Mouse (Mus musculus) T-helper 1 cell (primary cell): Measurements from ENCODE around the gene Kcnh1.

ENCODE experiments used
- in situ Hi-C: fragments of 300-600 bp; cut with MboI, MseI; formaldehyde crosslinking; loops from one replicate; pipeline ENCODE4 v1.15.1; 2025; ENCODE audit warnings: high pct_unique_total_duplicates

Kcnh1 gene

DNA sequence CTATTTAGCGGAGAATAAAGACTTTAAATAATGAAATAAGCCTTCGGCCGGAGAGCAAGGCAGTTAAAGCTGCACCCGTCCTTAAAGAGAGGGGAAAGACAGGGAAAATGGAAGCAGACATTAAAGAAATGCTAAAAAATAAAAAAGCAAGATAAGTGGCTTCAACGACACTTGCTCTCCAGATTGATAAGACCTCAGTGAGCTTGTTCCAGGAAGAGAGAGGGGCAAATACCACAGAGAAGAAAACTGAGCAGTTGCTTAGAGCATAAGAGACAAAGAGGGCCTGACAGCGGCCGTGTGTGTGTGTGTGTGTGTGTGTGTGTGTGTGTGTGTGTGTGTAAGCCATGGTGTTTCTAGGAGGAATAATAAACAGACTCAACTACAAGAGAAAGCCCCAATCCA lies 123.0 kb downstream of the Kcnh1 start:
- in situ Hi-C loops = no loop called here

DNA sequence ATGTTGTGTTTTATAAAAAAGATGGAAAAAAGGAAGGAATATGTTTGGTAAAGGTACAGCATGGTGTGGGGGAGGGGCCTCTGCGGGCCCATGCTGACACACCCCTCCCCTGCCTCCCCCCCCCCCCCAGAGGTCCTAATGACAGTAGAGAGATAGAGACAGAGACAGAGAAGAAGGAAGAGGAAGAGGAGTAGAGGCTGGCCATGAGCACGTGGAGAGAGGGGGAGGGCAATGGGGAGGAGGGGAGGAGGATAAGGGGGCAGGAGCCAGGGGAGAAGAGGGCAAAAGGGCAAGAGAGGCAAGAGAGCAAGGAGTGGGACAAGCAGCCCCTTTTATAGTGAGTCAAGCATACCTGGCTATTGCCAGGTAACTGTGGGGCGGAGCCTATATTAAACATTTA lies 123.5 kb downstream of the Kcnh1 start:
- in situ Hi-C loops = no loop called here

DNA sequence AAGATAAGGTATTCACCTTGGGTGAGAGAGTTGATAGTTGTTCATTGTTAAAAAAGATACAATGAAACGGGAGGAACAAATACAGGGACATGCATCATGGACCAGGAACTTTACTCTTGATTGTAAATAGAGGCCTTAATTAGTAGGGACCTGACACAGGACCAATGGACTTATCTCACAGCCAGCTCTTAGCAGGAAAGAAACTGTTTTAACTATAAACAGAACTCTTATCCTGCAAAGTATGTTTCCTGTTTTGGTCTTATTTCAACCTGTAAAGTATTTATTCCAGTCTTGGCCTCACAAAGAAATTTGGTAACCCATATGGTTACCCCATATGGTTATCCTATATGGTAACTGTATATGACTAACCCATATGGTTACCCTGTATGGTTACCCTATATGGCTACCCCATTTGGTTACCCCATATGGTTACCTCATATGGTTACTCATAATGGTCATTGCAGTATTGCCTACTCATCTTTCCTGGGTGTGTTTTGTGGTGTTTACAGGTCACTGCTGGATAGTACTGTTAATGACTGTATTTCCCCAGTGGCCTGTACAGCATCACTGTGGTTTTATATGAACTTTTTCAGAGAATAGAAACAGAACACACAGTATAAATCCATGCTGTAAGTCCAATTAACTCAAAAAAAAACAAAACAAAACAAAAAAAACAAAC lies 125.0 kb downstream of the Kcnh1 start:
- in situ Hi-C loops = no loop called here

DNA sequence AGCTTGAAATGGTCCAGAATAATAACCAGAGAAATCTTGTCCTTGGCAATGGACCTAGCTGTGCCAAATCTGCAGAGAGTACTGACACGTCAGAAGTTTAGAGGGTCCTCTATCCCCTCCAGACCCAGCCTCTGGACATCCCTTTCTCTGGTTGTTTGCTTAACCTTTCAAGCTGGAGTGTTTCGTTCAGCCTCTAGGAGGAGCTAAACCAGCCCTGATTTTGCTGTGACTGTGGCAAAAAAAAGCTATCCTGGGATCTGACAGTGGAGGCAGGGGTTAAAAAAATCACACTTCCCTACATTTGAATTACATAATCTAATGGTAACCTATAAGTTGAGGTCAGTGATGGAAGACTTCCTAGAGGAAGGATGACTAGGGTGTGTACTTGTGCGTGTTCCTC lies 133.6 kb downstream of the Kcnh1 start:
- in situ Hi-C loops = no loop called here

DNA sequence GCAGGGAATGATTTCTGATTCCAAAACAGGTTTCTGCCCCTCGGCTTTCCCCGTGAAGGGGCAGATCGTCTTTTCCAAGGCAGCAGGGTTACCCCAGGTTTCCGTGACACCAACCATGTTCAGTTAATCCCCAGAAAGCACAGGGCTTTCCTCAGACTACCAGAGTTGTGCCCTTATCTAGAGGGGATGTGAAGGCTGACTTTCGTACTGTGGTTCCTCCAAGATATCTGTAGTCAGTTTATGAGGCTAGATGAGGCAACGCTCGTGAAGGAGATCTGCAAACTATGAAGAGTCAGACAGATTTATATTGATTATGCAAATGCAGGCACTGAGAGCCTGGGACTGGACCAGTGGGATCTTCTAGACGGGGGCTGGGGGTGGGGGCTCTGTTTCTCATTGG lies 136.5 kb downstream of the Kcnh1 start:
- in situ Hi-C loops = no loop called here

DNA sequence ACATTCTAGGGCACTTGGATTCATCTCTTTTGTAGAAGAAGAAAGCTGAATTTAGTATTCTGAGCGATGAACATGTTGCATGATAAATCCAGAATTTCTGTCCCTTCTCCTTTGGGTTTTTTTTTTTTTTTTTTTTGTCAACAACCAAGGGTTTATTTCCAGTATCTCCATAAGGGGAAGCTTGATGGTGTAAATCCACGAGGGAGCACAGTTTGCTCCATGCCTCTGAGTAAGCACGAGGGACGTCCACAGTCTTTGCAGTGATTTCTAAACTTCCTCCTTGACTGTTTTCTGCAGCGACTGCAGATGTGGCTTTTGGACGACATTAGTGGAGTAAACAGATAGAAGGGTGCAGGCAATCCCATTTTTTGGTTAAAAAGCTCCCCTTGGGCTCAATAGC lies 140.6 kb downstream of the Kcnh1 start:
- in situ Hi-C loops = no loop called here

DNA sequence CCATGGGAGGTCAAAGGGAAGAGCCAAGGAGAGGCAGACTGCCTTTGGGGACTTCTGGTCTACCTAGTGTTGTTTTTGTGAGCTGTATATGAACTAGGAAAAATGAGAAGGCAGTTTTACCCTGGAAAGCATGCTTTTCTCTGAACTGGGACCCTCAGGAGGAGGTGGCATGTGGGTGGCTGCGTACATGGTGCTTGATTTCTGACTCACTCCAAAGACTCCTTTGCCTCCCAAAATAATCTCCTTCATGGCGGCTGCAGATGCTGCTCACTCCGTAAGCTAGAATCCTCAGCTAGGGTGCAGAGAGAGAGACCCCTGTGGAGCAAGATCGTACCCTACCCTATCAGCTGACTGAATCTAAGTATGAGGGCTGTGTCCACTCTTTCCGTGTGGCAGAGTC lies 145.5 kb downstream of the Kcnh1 start:
- in situ Hi-C loops = no loop called here

DNA sequence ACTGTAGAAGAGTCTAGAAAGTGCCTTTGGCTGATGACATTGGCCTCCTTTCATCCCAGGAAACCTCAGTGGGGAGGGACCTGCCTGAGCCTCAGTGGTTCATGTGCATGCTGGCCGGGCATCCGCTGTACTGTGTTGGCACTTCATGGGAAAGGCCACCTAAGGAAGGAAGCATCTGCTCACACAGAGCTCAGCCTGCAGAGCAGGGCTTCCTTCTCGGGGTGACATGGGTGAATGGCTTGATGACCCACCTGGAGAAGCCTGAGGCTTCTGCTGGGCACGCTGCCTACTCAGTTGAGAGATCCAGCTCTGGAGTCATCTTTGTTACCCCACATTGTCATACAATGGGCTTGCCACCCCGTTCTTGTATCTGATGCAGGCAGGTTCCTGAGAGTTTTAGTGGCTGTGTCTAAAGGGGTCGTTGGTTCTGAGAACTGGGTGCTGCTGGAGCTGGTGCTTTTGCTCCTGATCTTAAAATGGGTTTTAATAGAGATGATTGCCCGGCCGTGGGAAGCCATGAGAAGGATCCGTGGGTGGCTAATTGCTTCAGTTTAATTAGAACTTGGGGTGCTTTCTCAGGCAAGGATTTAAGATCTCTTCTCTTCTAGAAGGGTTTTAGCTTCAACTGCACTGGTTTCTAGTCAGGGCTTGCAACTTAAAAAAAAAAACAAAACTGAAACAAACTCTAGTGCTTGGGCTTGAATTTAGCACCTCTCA lies 148.9 kb downstream of the Kcnh1 start:
- in situ Hi-C loops = no loop called here

DNA sequence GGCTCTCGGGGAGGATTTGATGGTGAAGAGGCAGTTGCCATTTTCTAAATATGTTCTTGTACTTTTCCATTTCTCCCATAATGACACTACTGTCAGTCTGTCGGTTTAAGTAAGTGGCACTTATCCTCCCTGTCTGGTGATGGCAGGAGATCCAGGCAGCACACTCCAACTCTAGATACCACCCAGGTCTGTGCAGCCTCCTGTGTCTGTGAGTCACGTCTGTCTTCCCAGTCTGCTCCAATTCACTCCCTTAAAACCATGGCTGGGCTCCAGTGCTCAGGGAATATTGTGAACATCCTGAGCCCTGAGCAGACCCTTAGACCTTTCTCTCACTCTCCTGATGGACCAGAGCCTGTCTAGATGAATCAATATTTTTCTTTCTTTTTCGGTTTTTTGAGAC lies 151.2 kb downstream of the Kcnh1 start:
- in situ Hi-C loops = no loop called here

DNA sequence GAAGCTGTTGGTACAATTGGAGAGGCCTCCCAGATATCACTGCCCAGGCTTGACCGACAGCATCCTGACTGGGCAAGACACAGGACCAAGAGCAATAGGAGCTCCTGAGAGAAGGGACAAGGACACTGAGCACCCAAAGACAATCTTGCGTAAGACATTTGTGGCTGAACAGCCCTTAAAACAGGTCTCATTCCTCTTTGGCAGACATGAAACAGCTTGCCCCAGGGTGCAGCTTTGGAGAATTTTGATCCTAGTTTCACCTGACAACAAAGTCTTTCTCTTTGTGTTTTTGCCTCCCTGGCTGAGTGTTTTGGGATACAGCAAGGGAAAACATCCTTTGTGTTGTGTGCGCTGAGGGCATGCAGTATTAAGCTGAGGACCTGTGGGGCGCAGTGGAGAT lies 153.4 kb downstream of the Kcnh1 start:
- in situ Hi-C loops = no loop called here

DNA sequence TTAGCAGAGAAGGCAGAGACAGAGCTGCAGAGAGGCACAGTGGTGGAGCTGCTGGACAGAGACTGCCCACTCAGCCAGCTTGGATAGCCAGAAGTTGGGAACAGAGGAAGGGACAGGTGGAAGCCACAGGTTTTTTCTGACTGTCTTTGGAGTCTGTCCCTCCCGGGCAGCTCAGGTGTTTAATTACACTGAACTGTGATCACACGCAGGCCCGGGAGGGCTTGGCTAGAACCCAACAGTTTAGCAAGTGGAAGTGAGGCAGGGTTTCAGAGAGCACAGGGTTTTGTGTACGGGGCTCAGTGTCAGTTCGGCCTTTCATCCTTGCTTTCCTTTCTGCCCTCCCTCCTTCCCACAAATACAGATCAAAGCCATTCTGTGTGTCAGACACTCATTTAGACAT lies 156.8 kb downstream of the Kcnh1 start:
- in situ Hi-C loops = no loop called here

DNA sequence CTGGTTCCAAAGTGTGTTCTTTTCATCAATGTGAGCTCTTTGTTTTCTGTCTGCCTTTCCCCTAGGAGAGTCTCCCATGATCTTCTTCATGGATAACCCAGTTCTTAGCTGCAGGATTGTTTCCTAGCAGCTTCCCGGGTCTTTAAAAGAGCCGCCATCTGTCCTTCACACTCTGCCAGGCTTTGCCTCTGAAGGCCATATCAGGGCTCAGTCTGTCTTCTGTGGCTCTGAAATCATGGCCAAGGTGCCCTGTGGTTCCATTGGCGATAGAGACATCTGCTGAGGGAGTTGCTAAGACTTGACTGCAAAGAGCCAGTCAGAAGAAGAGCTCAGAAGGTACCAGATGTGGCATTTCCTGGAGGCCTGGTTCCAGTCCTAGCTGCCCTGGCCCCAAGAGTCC lies 165.7 kb downstream of the Kcnh1 start:
- in situ Hi-C loops = no loop called here

DNA sequence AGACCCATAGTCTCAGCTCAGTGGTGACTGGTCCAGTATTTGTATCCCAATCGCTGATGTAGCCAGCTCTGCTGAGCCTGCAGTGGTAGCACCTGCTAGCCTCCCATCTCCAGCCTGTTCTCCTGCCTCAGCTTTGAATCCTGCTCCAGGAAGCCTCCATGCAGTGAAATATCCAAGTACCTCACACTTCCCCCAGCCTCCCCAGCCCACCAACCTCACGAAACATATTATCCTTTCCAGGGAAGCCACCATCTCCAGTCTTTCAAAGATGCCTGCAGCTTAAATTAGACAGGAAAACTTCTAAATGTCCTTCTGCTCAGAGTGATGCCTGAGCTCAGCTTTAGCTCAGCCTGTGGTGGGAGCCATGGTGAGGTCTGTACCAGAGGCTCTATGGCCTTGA lies 168.6 kb downstream of the Kcnh1 start:
- in situ Hi-C loops = no loop called here

DNA sequence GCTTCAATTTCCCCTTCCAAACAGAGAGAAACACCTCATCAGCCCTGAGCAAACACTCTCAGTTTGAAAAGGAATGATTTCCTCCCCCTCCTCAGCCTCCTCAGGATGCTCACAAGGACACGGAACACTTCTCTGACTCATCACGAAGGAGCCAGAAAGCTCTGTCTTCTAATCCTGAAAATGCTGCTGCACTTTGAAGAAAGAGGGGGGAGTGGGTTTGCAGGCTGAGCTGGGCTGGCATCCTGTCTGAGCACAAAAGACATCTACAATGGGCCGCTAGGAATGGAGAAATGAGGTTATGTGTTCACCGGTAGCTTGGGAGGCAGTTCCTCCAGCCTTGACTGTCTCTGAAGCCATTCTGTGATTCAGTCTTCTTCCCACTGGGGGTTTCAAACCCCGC lies 177.8 kb downstream of the Kcnh1 start:
- in situ Hi-C loops = no loop called here

DNA sequence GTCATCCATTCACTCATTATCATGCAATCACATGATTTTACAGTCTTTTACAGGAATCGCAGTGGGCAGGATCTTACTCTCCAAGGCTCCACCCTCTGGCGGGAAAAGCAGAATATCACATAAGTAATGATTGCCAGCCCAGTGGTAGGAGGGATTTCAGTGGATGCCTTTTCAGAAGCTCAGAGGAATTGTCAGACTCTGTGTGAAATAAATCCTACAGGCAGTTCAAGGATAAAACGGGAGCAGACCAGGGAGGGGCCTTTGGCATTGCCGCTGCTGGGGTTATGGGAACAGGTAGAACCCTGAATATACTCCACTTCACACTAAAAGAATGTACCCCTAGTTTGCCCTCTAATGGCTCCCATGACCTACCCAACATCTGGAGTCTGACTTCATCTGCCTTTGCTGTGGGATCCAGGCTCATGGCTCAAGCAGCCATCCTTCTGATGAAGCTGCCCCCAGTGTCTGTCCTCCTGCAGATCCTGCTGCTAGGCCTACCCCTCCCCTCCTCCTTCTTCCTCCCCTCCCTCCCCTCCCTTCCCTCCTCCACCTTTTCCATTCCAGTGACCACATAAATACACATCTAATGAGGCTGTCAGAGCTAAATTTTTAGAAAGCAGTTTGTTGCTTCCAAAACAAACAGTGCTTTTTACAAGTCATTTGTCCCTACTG lies 181.5 kb downstream of the Kcnh1 start:
- in situ Hi-C loops = no loop called here

DNA sequence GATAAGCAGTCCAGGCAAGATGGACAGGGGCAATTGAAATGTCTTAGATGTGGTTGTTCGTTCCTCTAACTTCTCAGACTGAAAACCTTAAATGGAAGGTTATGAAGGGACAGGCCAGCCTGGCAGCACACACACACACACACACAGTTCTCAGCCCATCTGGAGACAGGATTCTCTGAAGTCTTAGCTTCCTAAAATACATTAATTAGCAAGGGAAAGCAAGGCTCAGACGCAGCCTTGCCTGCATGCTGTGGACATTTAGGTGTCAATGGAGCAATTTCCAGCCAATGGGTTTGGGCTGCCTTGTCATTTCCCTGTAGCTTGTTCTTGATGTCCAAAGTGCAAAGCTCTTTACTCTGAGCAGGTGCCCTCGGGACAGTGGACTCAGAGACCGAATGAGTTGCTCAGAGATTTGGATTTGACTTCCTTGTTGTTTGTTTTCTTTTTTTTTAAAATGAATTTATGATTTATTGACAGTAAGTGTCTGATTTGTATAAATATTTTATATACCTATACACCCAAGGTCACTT lies 188.0 kb downstream of the Kcnh1 start:
- in situ Hi-C loops = no loop called here

DNA sequence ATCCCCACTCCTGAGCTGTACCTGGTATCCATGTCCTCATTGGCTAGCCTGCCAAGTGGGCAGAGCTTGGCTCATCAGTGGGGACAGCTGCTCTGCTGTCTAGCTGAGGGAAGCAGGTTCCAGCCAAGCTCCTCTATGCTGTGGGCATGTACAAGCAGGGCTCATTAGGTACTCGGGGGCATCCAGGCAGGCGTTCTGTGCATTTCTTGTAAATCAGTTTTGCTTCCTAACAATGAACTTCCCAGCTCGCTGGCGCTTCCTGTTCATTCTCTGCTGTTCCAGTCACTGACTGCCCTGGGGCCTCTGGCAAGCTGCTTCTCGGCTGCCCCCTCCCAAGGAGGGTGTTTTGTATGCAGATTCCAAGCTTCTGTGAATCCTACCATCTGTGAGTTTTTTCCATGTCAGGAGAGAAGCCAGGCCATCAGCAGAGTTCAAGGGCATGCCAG lies 190.0 kb downstream of the Kcnh1 start:
- in situ Hi-C loops = no loop called here

DNA sequence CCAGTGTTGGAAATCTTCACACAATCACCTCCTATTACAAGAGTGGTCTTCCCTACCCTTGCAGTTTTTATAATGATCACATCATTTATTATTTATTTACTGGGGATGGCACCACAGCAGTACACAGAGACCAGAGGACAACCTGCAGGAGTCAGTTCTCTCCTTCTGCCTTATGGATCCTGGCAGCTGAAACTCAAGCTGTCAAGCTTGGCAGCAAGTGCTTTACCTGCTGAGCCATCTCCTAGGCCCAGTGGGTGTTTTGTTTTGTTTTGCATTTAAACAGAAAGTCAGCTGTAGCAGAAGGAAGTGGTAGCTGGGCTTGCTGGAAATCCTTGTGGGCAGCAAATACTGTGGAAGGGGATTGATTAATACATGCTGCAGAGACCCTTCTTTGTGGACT lies 197.1 kb downstream of the Kcnh1 start:
- in situ Hi-C loops = no loop called here

DNA sequence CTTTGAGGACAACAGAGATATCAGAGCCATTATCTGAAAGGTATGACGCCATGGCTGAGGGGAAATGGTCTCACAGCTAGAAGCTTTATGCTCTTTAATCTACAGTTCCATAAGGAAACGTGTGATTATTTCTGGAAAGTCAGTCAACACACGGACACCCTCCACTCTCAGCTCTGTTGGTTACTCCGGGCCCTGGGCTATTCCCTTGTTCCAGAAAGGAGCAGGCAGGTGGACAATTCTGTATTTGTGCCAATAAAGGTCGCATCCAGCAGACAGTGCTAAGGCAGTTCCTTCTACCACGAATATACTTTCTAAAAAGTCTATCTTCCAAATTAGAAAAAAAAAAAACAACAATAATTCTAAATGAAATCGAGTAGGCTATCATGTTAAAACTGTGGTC lies 200.5 kb downstream of the Kcnh1 start:
- in situ Hi-C loops = no loop called here

DNA sequence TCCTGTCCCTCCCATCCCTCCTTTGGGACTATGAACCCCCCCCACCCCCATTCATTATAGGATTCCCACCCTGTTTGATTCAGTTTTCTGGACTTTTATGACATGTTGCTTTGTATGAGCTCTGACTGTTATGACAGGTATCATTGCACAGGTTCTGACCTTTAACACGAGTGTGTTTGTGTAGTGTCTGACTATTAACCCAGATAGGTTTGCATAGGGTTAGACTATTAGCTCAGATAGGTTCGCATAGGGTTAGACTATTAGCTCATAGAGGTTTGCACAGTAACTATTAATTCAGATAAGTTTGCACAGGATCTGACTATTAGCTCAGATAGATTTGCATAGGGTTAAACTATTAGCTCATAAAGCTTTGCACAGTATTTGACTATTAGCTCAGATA lies 201.7 kb downstream of the Kcnh1 start:
- in situ Hi-C loops = no loop called here

DNA sequence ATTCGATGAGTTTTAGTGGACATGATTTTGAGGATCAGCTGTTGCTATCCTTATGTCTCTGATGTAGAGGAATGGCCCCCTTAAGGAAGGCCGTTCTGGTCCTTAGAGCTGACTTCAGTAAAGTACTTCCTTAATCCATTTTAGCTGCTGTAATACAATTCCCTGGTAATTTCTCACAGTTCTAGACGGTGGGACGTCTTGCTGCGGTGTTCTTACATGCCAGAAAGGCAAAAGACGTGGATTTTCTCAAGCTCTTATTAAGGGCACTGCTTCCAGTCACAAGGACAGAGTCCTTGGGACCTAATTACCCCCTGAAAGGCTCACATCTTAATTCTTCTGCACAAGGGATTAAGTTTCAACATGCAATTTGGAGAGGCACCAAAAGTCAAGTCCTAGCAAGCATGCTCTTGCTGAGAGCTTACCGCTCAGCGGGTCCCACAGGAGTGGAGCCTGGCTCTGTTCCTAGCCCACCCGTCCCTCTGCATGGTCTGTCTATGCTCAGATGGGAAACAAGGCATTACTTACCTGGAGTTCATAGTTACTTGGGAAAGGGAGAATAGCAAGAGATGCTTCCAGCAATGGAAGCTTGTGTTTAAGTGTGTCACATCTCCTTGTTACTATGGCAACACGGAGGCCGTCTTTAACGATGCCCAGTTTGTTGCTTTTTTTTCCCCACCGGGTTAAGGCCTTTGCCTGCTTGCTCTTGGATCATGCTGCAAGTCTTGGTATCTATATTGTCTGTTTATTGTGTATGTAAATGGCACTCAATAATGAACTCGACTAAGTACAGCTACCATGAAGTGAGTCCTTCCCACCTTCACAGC lies 209.3 kb downstream of the Kcnh1 start:
- in situ Hi-C loops = no loop called here

DNA sequence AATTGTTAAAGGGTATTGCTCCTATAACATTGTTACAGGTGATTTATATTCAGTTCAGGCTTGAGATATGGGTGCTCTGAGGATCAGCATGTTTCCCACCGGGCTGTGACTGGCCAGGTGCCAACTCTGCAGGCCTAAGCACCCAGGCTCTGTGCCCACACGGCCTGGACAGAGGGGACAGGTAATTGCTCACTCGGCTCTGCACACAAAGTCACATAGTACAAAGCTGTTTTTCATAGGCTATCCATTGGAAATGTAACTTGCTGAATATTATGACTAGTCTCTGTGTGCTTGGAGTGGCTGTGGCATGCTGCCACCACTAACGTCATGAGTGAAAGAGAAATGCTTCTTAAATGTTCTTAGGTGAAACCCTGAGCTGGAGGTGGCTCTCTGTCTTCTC lies 210.4 kb downstream of the Kcnh1 start:
- in situ Hi-C loops = no loop called here
